Mouse (Mus musculus): ENCODE measurements at regions not wholly inside any gene's neighbourhood (a gene's known extent, or its start where the extent isn't known, plus 50 kb on each side); places are given as distances from the start of the nearest gene placed in this dataset.

- TF ChIP-seq POLR2A (IDR thresholded peaks at IDR 0.05; ENCODE audit: borderline replicate concordance, extremely low read depth, low read depth, low read length) (no peak), CTCF (IDR thresholded peaks at IDR 0.05; ENCODE audit: insufficient read depth, low read length) (no peak)
Measured at GRCm38 (mm10) chr15:93660952-93661648, 65.4 kb upstream of the Prickle1 start.

Data from lung, adult 2 months (tissue).